Mouse (Mus musculus): Measurements from ENCODE around the gene Mfsd6l. TPM values are rescaled to one million over a fixed set of nuclear protein-coding genes. Genes with fewer than 3 reads are reported as not detected.

Gene Mfsd6l
- polyA plus RNA-seq, 1 experiment from 2014 or later: not detected

DNA sequence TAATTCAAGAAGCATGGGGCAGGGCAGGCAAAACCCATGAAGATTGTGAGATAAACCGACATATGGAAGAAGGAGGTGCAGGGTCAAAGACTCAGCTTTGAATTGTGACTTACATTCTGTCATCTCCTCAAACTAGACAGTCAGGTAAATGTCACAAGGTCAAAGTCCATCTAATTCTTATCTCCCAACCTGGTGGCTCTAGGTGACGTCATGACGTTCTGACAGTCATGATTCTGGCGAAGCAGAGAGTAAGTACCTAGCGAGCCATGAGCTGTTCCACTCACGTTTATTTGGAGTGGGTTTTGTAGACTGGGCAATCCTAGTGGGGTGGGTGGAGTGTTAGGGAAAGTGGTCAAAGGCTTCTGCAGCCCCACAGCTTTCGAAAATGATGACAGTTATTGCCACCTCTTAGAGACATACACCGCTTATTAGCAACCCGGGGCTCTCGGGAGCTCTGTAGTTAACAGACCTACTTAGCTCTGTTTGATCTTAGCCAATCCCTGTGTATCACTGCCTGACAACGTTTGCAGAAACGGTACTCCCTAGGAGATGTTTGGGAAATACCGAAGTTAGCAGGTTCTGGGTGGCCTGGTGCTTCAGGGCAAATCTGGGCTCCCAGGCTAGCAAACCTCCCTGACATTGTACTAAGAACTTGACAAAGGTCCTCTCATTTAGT, 8.5 kb downstream of the Mfsd6l start:
- ATAC-seq (ENCODE audit: low FRiP score, low TSS enrichment): no peak
- no peak for DNase-seq
- WGBS: 81% methylated on average over 13 of the region's 13 CpGs
- no peaks in the 10 kb centered on the region for H3K36me3 ChIP-seq (ENCODE audit: control insufficient read depth, insufficient read depth, low read length)
- H3K9ac ChIP-seq (replicated peaks; ENCODE audit: low read length): no peak overlapping the region
- H3K4me1 ChIP-seq (ENCODE audit: control insufficient read depth, insufficient read depth, low read length): no peaks in the 10 kb centered on the region
- H3K4me2 ChIP-seq (ENCODE audit: low read length): no peak overlapping the region
- no peaks in the 10 kb centered on the region for H3K9me3 ChIP-seq (ENCODE audit: control insufficient read depth, low read length)
- 0 out of 2 replicates have a peak, but pooled peaks cover 3% of the 10 kb centered on the region for H3K27me3 ChIP-seq (ENCODE audit: control insufficient read depth, insufficient read depth, low read length)
- H3K4me3 ChIP-seq (replicated peaks; ENCODE audit: low read depth, low read length): no peak overlapping the region
- no peak overlapping the region for H3K27ac ChIP-seq (replicated peaks; ENCODE audit: low read depth, low read length)

- no peak overlapping the region for H3K27ac ChIP-seq (replicated peaks; ENCODE audit: low read depth, low read length)
- 87% methylated on average over 3 of the region's 3 CpGs for WGBS
- H3K36me3 ChIP-seq (ENCODE audit: control insufficient read depth, insufficient read depth, low read length): no peaks in the 10 kb centered on the region
- no peaks in the 10 kb centered on the region for H3K9me3 ChIP-seq (ENCODE audit: control insufficient read depth, low read length)
- DNase-seq (no peak), ATAC-seq (ENCODE audit: low FRiP score, low TSS enrichment) (no peak)
- H3K27me3 ChIP-seq (ENCODE audit: control insufficient read depth, insufficient read depth, low read length): 0 out of 2 replicates have a peak, but pooled peaks cover 3% of the 10 kb centered on the region
- no peaks in the 10 kb centered on the region for H3K4me1 ChIP-seq (ENCODE audit: control insufficient read depth, insufficient read depth, low read length)
- H3K9ac ChIP-seq (replicated peaks; ENCODE audit: low read length): no peak overlapping the region
- H3K4me3 ChIP-seq (replicated peaks; ENCODE audit: low read depth, low read length): no peak overlapping the region
- H3K4me2 ChIP-seq (ENCODE audit: low read length): no peak overlapping the region
Observed at GRCm38 (mm10) chr11:68565032-68565429, 9.0 kb downstream of the Mfsd6l start.

DNA sequence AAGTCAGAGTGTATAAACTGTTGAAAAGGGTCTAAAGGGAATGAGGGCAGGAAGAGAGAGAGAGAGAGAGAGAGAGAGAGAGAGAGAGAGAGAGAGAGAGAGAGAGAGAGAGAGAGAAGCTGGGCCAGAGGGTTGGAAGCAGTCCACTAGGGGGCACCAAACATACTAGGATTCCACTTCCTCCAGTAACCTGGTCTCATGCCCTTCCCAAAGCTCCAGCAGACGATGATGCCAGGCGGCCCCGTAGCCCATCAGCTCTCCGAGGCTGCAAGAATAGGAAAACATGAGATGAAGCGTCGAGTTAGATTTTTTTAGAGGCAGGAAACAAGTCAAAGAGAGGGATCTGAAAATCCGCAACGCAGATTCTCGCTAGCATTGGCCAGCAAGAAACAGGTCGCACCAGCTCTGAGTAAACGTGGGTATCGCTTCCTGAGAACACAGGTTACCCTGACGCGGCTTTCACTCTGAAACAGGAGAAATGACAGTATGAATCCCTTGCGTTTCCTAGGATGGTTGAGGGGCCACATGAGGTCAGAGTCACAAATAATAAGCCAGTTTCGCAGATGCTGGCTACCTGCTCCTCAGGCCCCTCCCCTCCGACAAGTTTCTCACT, 10.6 kb downstream of the Mfsd6l start:
- H3K4me2 ChIP-seq (ENCODE audit: low read length): peak overlapping the region; percentile 59
- no peak overlapping the region for H3K27ac ChIP-seq (replicated peaks; ENCODE audit: low read depth, low read length)
- H3K27me3 ChIP-seq (ENCODE audit: control insufficient read depth, insufficient read depth, low read length): 0 out of 2 replicates have a peak, but pooled peaks cover 3% of the 10 kb centered on the region
- H3K9ac ChIP-seq (replicated peaks; ENCODE audit: low read length): peak overlapping the region; percentile 27; the same call in 1 of the 2 replicates
- H3K4me3 ChIP-seq (replicated peaks; ENCODE audit: low read depth, low read length): peak overlapping the region; percentile 24
- H3K4me1 ChIP-seq (ENCODE audit: control insufficient read depth, insufficient read depth, low read length): no peaks in the 10 kb centered on the region
- no peaks in the 10 kb centered on the region for H3K9me3 ChIP-seq (ENCODE audit: control insufficient read depth, low read length)
- peak; percentile 95 for DNase-seq
- no peaks in the 10 kb centered on the region for H3K36me3 ChIP-seq (ENCODE audit: control insufficient read depth, insufficient read depth, low read length)
- no peak for ATAC-seq (ENCODE audit: low FRiP score, low TSS enrichment)
- WGBS: 22% methylated on average over 17 of the region's 17 CpGs

DNA sequence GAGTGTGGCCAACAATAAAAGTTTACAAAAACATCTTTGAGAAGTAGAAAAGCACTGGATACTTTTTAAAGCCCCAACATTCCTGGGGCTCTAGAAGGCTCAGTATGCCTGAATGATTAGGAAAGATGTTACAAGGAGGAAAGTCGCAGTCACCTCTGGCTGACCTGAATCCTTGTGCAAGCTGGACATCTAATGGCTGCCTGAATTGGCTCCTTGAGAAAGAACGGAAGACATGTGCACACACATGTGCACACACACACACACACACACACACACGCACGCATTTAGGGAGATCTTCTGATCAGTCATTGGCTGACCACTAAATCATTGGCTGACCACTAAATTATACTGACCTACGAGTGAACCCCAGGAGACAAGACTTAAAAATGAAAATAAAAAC, 14.9 kb downstream of the Mfsd6l start:
- Histone ChIP-seq H3K4me3 (replicated peaks; ENCODE audit: low read depth, low read length) (no peak overlapping the region), H3K36me3 (ENCODE audit: control insufficient read depth, insufficient read depth, low read length) (no peaks in the 10 kb centered on the region), H3K4me2 (ENCODE audit: low read length) (no peak overlapping the region), H3K27me3 (ENCODE audit: control insufficient read depth, insufficient read depth, low read length) (0 out of 2 replicates have a peak, but pooled peaks cover 3% of the 10 kb centered on the region), H3K4me1 (ENCODE audit: control insufficient read depth, insufficient read depth, low read length) (no peaks in the 10 kb centered on the region), H3K27ac (replicated peaks; ENCODE audit: low read depth, low read length) (no peak overlapping the region), H3K9ac (replicated peaks; ENCODE audit: low read length) (no peak overlapping the region), H3K9me3 (ENCODE audit: control insufficient read depth, low read length) (no peaks in the 10 kb centered on the region)
- 88% methylated on average over 5 of the region's 5 CpGs for WGBS
- ATAC-seq (ENCODE audit: low FRiP score, low TSS enrichment) (no peak), DNase-seq (no peak)

DNA sequence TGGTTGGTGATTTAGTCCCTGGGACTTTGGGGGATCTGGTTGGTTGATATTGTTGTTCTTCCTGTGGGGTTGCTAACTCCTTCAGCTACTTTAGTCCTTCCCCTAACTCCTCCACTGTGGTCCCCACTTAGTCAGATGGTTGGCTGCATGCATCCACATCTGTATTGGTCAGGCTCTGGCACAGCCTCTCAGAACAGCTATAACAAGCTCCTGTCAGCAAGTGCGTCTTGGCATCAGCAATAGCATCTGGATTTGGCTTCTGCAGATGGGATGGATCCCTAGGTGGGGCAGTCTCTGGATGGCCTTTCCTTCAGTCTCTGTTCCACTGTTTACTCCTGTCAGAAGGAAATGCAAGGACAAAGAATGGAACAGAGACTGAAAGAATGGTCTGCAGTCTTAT, 21.1 kb downstream of the Mfsd6l start:
- no peak for DNase-seq

GRCm38 (mm10) chr11:68579462-68579881, 23.5 kb downstream of the Mfsd6l start:
- H3K9ac ChIP-seq (replicated peaks; ENCODE audit: low read length): no peak overlapping the region
- WGBS: 20% methylated on average over 9 of the region's 9 CpGs
- H3K4me2 ChIP-seq (ENCODE audit: low read length): no peak overlapping the region
- peaks cover 6% of the 10 kb centered on the region for H3K4me1 ChIP-seq (ENCODE audit: control insufficient read depth, insufficient read depth, low read length)
- H3K36me3 ChIP-seq (ENCODE audit: control insufficient read depth, insufficient read depth, low read length): no peaks in the 10 kb centered on the region
- H3K9me3 ChIP-seq (ENCODE audit: control insufficient read depth, low read length): no peaks in the 10 kb centered on the region
- H3K27ac ChIP-seq (replicated peaks; ENCODE audit: low read depth, low read length): peak overlapping the region; percentile 60
- peak; percentile 80 for DNase-seq
- no peak overlapping the region for H3K4me3 ChIP-seq (replicated peaks; ENCODE audit: low read depth, low read length)
- no peak for ATAC-seq (ENCODE audit: low FRiP score, low TSS enrichment)
- no peaks in the 10 kb centered on the region for H3K27me3 ChIP-seq (ENCODE audit: control insufficient read depth, insufficient read depth, low read length)

More for the DNA sequence above, 21.1 kb downstream of the Mfsd6l start:
- Histone ChIP-seq H3K4me3 (replicated peaks; ENCODE audit: low read depth, low read length) (no peak overlapping the region), H3K4me1 (ENCODE audit: control insufficient read depth, insufficient read depth, low read length) (no peaks in the 10 kb centered on the region), H3K27me3 (ENCODE audit: control insufficient read depth, insufficient read depth, low read length) (no peaks in the 10 kb centered on the region), H3K4me2 (ENCODE audit: low read length) (no peak overlapping the region), H3K9me3 (ENCODE audit: control insufficient read depth, low read length) (no peaks in the 10 kb centered on the region), H3K9ac (replicated peaks; ENCODE audit: low read length) (no peak overlapping the region), H3K27ac (replicated peaks; ENCODE audit: low read depth, low read length) (no peak overlapping the region), H3K36me3 (ENCODE audit: control insufficient read depth, insufficient read depth, low read length) (no peaks in the 10 kb centered on the region)
- 84% methylated on average over 1 of the region's 1 CpGs for WGBS
- ATAC-seq (ENCODE audit: low FRiP score, low TSS enrichment): no peak

- Histone ChIP-seq H3K4me2 (ENCODE audit: low read length) (no peak overlapping the region), H3K27me3 (ENCODE audit: control insufficient read depth, insufficient read depth, low read length) (no peaks in the 10 kb centered on the region), H3K4me3 (replicated peaks; ENCODE audit: low read depth, low read length) (no peak overlapping the region), H3K9me3 (ENCODE audit: control insufficient read depth, low read length) (no peaks in the 10 kb centered on the region), H3K9ac (replicated peaks; ENCODE audit: low read length) (no peak overlapping the region), H3K4me1 (ENCODE audit: control insufficient read depth, insufficient read depth, low read length) (peaks cover 6% of the 10 kb centered on the region), H3K27ac (replicated peaks; ENCODE audit: low read depth, low read length) (no peak overlapping the region), H3K36me3 (ENCODE audit: control insufficient read depth, insufficient read depth, low read length) (no peaks in the 10 kb centered on the region)
- WGBS: 27% methylated on average over 6 of the region's 6 CpGs
- DNase-seq (no peak), ATAC-seq (ENCODE audit: low FRiP score, low TSS enrichment) (no peak)
Observed at GRCm38 (mm10) chr11:68580566-68580965, 24.6 kb downstream of the Mfsd6l start.

DNA sequence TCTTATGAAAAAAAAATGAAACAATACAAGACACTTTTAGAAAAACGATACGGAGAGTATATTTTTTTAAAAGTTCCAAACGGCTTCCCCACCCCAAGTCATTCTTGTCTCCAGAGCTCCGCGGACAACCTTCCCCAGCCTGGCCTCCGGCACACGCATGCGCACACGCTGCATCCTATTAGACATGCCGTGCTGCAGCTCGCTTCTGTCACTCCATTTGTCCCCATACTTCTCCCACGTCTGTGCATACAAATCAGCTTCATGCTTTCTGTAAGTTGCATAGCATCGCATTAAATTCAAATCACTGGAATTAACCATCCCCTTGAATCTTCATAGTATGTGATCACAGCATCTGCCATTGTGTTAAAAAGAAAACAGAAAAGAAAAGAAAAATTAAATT, 27.2 kb downstream of the Mfsd6l start:
- no peak overlapping the region for H3K4me3 ChIP-seq (replicated peaks; ENCODE audit: low read depth, low read length)
- 0 out of 2 replicates have a peak overlapping the region, but pooled peaks have one; percentile 15 for H3K4me2 ChIP-seq (ENCODE audit: low read length)
- ATAC-seq (ENCODE audit: low FRiP score, low TSS enrichment): no peak

More for the DNA sequence above, 27.2 kb downstream of the Mfsd6l start:
- H3K27ac ChIP-seq (replicated peaks; ENCODE audit: low read depth, low read length): no peak overlapping the region
- WGBS: 41% methylated on average over 13 of the region's 13 CpGs
- H3K36me3 ChIP-seq (ENCODE audit: control insufficient read depth, insufficient read depth, low read length): no peaks in the 10 kb centered on the region
- H3K27me3 ChIP-seq (ENCODE audit: control insufficient read depth, insufficient read depth, low read length): no peaks in the 10 kb centered on the region
- no peak overlapping the region for H3K9ac ChIP-seq (replicated peaks; ENCODE audit: low read length)
- DNase-seq: peak; percentile 88
- H3K4me1 ChIP-seq (ENCODE audit: control insufficient read depth, insufficient read depth, low read length): peaks cover 6% of the 10 kb centered on the region
- H3K9me3 ChIP-seq (ENCODE audit: control insufficient read depth, low read length): no peaks in the 10 kb centered on the region
